Mouse (Mus musculus): ENCODE data around the gene Klkb1.

Gene Klkb1

GRCm38 (mm10) chr8:45294687-45295086 is at the start of gene Klkb1:
Klkb1 (minus strand) TSS chr8:45294859.
- no peak for DNase-seq (ENCODE audit: inconsistent age in 2 of 2, low spot score in 1 of 2)

DNA sequence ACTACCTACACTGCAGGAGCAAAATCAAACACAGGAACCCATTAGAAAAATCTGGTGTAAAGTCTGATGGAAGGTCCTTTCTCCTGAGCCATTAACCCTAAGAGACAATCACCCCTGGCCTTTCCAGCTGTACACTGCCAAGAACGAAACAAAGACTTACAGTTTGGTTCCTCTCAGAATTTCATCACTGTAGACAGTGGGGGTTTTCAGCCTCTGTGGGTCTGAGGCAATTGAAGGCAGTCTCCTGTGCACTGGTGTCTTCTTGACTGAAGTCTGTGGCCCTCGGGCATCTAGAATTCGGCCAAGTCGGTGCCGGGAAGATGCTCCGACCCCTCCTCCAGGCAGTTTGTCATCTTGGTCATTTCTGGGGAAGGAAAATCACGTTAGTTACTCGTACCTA is 49.6 kb upstream of the Klkb1 start:
- DNase-seq (ENCODE audit: inconsistent age in 2 of 2, low spot score in 1 of 2) = no peak

- no peak for DNase-seq (ENCODE audit: inconsistent age in 2 of 2, low spot score in 1 of 2)
Observed at GRCm38 (mm10) chr8:45341630-45342628, 47.3 kb upstream of the Klkb1 start.

DNA sequence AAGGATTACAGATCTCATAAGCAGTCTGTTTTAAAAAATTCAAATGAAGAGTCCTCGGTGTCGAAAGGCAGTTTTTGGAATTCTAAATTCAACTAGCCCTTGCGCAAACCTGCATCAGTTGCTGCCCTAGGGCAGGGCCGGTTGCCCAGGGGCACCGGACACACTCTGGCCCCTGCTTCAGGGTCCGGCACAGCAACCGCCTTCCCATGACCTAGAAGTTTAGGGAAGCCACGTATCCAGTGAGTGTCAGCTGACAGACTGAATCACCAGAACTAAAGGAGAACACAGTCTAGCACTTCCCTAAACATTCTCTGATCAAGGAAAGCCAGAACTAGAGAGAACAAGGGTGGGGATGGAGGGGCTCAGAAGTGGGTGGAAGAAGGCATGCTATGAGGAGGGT is 38.8 kb upstream of the Klkb1 start:
- DNase-seq (ENCODE audit: inconsistent age in 2 of 2, low spot score in 1 of 2) = peak; percentile 65 to 84

GRCm38 (mm10) chr8:45332685-45333409 is 38.2 kb upstream of the Klkb1 start, which contains the start of gene Cyp4v3:
Cyp4v3 (minus strand) TSS chr8:45333216.
- peak; percentile 86 to 94 for DNase-seq (ENCODE audit: inconsistent age in 2 of 2, low spot score in 1 of 2)

- no peak for DNase-seq (ENCODE audit: inconsistent age in 2 of 2, low spot score in 1 of 2)
Observed at GRCm38 (mm10) chr8:45330856-45331255, 36.2 kb upstream of the Klkb1 start.

GRCm38 (mm10) chr8:45329206-45329980 is 34.7 kb upstream of the Klkb1 start:
- DNase-seq (ENCODE audit: inconsistent age in 2 of 2, low spot score in 1 of 2) = peak in 1 of 2 experiments; percentile 39

DNA sequence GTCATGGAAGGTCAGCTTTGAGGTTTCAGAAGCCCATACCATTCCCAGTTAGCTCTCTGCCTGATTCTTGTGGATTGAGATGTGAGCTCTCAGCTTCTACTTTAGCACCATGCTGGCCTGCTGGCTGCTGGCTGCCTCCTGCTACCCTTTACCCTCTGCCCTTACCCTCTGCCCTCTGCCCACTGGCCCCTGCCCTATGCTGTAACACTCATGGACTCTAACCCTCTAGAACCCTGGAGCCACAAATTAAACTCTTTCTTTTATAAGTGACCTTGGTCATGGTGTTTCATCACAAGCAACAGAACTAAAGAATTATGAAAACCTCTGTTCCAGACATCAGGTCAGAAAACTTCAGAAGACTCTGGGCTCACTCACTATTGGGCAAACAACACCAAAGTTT is 32.4 kb upstream of the Klkb1 start:
- peak in 1 of 2 experiments; percentile 27 for DNase-seq (ENCODE audit: inconsistent age in 2 of 2, low spot score in 1 of 2)

- no peak for DNase-seq (ENCODE audit: inconsistent age in 2 of 2, low spot score in 1 of 2)
Observed at GRCm38 (mm10) chr8:45324151-45324550, 29.5 kb upstream of the Klkb1 start.

- DNase-seq (ENCODE audit: inconsistent age in 2 of 2, low spot score in 1 of 2) = no peak
Observed at GRCm38 (mm10) chr8:45321365-45321764, 26.7 kb upstream of the Klkb1 start.

- no peak for DNase-seq (ENCODE audit: inconsistent age in 2 of 2, low spot score in 1 of 2)
Observed at GRCm38 (mm10) chr8:45320930-45321329, 26.3 kb upstream of the Klkb1 start.

DNA sequence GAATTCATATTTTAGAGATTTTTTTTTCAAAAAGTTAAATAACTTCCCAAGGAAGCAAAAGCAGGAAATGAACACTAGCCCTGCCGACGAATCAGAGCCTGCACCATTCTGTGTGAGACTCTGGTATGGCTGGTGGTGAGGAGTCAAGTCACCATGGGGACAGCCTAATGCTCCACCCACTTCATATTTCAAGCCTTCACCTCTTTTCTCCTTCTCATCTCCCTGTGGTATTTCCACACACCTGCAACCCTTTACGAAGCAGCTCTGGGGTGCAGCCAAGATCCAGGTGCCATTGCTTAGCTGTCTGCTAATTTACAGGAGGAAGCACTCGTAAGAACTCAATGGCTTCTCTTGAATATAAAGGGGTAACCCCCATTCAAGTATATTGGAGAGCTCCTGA is 16.3 kb upstream of the Klkb1 start:
- no peak for DNase-seq (ENCODE audit: inconsistent age in 2 of 2, low spot score in 1 of 2)

- no peak for DNase-seq (ENCODE audit: inconsistent age in 2 of 2, low spot score in 1 of 2)
Observed at GRCm38 (mm10) chr8:45308366-45308765, 13.7 kb upstream of the Klkb1 start, which contains the start of gene Gm45753. Gm45753 (minus strand) TSS chr8:45308466.

DNA sequence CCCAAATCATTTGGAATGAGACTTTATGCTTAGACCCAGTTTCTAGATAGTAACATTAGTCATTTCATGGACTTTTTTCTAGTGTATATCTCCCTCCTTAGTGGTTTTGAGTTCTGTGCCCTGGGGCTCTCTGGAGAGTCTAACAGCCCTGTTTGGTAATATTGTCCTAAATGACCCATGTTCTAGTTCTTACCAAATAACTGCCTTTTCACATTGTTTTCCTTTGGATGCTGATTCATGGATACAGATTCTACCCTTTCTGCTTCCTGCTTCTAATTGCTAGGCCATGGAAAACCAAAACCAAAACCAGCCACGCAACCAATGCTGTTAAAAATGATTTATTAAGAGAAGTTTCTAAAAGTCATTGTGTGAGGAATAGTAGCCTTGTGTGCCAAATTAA is 10.8 kb upstream of the Klkb1 start:
- peak in 1 of 2 experiments; percentile 20 for DNase-seq (ENCODE audit: inconsistent age in 2 of 2, low spot score in 1 of 2)

- DNase-seq (ENCODE audit: inconsistent age in 2 of 2, low spot score in 1 of 2) = no peak
Observed at GRCm38 (mm10) chr8:45304354-45304753, 9.7 kb upstream of the Klkb1 start.

DNA sequence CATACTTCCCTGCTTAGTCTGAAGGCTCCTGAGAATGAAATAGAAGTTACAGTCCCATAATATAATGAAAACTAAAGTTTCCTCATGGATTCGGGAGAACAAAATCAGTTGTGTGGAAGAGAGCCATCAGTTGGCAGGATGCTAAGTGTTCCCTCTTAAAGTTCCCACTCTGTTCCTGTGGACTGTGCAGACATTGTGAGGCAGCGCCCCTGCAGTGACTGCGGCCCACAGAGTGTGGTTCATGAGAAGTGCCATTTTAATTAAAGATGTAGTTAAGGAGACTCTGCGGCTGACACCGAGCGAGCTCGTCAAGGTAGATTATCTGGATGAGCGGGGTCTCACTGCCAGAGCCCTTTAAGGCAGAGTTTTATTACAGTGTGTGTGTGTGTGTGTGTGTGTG is 7.7 kb upstream of the Klkb1 start:
- DNase-seq (ENCODE audit: inconsistent age in 2 of 2, low spot score in 1 of 2) = no peak

DNA sequence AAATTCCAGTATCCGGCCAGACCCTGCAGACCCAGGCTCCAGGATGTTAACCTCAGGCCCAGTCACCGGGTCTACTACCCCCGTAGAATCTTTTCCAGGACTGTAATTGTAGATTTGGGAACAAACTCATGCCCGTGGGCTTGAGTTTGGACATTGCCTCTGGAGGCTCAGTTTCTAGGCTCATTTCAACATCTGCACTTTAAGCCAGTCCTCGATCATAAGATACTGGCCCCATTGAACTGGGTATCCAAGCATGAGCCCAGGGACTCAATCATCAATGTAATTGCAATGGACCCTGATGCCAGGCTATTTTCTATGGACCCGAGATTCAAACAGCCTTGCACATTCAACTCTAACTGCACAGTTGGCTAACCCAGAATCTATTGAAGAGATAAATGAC is 617 bp upstream of the Klkb1 start:
- DNase-seq (ENCODE audit: inconsistent age in 2 of 2, low spot score in 1 of 2) = no peak

GRCm38 (mm10) chr8:45291790-45292189 is 2.9 kb downstream of the Klkb1 start:
- no peak for DNase-seq (ENCODE audit: inconsistent age in 2 of 2, low spot score in 1 of 2)

GRCm38 (mm10) chr8:45281630-45282029 is 13.0 kb downstream of the Klkb1 start:
- DNase-seq (ENCODE audit: inconsistent age in 2 of 2, low spot score in 1 of 2) = no peak

- DNase-seq (ENCODE audit: inconsistent age in 2 of 2, low spot score in 1 of 2) = no peak
Observed at GRCm38 (mm10) chr8:45277453-45277852, 17.2 kb downstream of the Klkb1 start.

DNA sequence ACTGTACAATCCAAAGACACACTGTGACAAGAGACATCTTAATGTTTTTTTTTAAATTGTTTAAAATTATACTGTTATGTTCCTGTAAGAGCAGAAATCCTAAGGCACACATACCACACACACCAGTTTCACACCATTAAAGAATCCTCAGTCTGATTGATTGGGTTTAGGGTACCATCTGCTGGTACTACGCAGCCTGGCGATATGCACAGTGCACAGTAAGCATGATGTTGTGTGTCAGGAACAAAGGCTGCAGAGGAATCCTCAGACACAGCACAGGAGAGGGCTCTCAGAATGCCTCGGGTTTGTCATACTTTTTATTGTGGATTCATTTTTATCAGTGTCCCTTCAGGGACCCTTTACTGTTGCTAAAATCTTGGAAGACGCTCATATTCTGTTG is 20.3 kb downstream of the Klkb1 start:
- no peak for DNase-seq (ENCODE audit: inconsistent age in 2 of 2, low spot score in 1 of 2)
